Mouse (Mus musculus): ENCODE results near the gene Sytl3. TPM values are rescaled to one million over a fixed set of nuclear protein-coding genes. Genes with fewer than 3 reads are reported as not detected.

The Sytl3 gene
- total and polyA plus RNA-seq, 2 experiments: 0.18 TPM; not detected in 1

- Histone ChIP-seq H3K4me1 (ENCODE audit: control insufficient read depth, insufficient read depth, low read length) (peaks cover 2% of the 10 kb centered on the region), H3K36me3 (ENCODE audit: control insufficient read depth, insufficient read depth, low read length) (no peaks in the 10 kb centered on the region), H3K27me3 (ENCODE audit: control insufficient read depth, insufficient read depth, low read length) (no peaks in the 10 kb centered on the region), H3K27ac (replicated peaks; ENCODE audit: insufficient read depth, low read depth, low read length) (no peak overlapping the region), H3K9ac (ENCODE audit: low read depth, low read length) (no peak overlapping the region), H3K4me3 (ENCODE audit: insufficient read depth, low read depth, low read length) (no peak overlapping the region), H3K79me2 (ENCODE audit: control insufficient read depth, insufficient read depth, low read length) (no peaks in the 10 kb centered on the region; the same call in 1 of the 2 replicates)
- 78% methylated on average over 4 of the region's 4 CpGs for WGBS
- no peak for TF ChIP-seq POLR2A (IDR thresholded peaks at IDR 0.05; ENCODE audit: extremely low read depth, insufficient read depth, low read length)
- no peak for TF ChIP-seq CTCF (IDR thresholded peaks at IDR 0.05; ENCODE audit: low read depth, low read length)
- no peak for DNase-seq (ENCODE audit: extremely low read depth, low read depth, low spot score)
Measured at GRCm38 (mm10) chr17:6766823-6767222, 107.9 kb downstream of the Sytl3 start.

GRCm38 (mm10) chr17:6767771-6768170 is 108.9 kb downstream of the Sytl3 start:
- 51% methylated on average over 5 of the region's 5 CpGs for WGBS
- H3K4me1 ChIP-seq (ENCODE audit: control insufficient read depth, insufficient read depth, low read length): peaks cover 2% of the 10 kb centered on the region
- H3K27me3 ChIP-seq (ENCODE audit: control insufficient read depth, insufficient read depth, low read length): no peaks in the 10 kb centered on the region
- H3K79me2 ChIP-seq (ENCODE audit: control insufficient read depth, insufficient read depth, low read length): no peaks in the 10 kb centered on the region; the same call in 1 of the 2 replicates
- H3K27ac ChIP-seq (replicated peaks; ENCODE audit: insufficient read depth, low read depth, low read length): no peak overlapping the region
- DNase-seq (ENCODE audit: extremely low read depth, low read depth, low spot score): no peak
- no peak overlapping the region for H3K4me3 ChIP-seq (ENCODE audit: insufficient read depth, low read depth, low read length)
- H3K9ac ChIP-seq (ENCODE audit: low read depth, low read length): no peak overlapping the region
- no peaks in the 10 kb centered on the region for H3K36me3 ChIP-seq (ENCODE audit: control insufficient read depth, insufficient read depth, low read length)
- TF ChIP-seq CTCF (IDR thresholded peaks at IDR 0.05; ENCODE audit: low read depth, low read length): no peak
- TF ChIP-seq POLR2A (IDR thresholded peaks at IDR 0.05; ENCODE audit: extremely low read depth, insufficient read depth, low read length): no peak

- no peak overlapping the region for H3K4me3 ChIP-seq (ENCODE audit: insufficient read depth, low read depth, low read length)
- H3K36me3 ChIP-seq (ENCODE audit: control insufficient read depth, insufficient read depth, low read length): no peaks in the 10 kb centered on the region
- H3K27me3 ChIP-seq (ENCODE audit: control insufficient read depth, insufficient read depth, low read length): no peaks in the 10 kb centered on the region
- TF ChIP-seq POLR2A (IDR thresholded peaks at IDR 0.05; ENCODE audit: extremely low read depth, insufficient read depth, low read length) (no peak), CTCF (IDR thresholded peaks at IDR 0.05; ENCODE audit: low read depth, low read length) (no peak)
- peaks cover 2% of the 10 kb centered on the region for H3K4me1 ChIP-seq (ENCODE audit: control insufficient read depth, insufficient read depth, low read length)
- H3K27ac ChIP-seq (replicated peaks; ENCODE audit: insufficient read depth, low read depth, low read length): no peak overlapping the region
- no peak overlapping the region for H3K9ac ChIP-seq (ENCODE audit: low read depth, low read length)
- no peaks in the 10 kb centered on the region; the same call in 1 of the 2 replicates for H3K79me2 ChIP-seq (ENCODE audit: control insufficient read depth, insufficient read depth, low read length)
- peak; percentile 43 for DNase-seq (ENCODE audit: extremely low read depth, low read depth, low spot score)
- WGBS: 62% methylated on average over 5 of the region's 5 CpGs
Measured at GRCm38 (mm10) chr17:6768301-6768788, 109.5 kb downstream of the Sytl3 start.

GRCm38 (mm10) chr17:6769602-6770001 is 110.7 kb downstream of the Sytl3 start:
- Histone ChIP-seq H3K4me1 (ENCODE audit: control insufficient read depth, insufficient read depth, low read length) (peaks cover 2% of the 10 kb centered on the region), H3K27ac (replicated peaks; ENCODE audit: insufficient read depth, low read depth, low read length) (no peak overlapping the region)

GRCm38 (mm10) chr17:6771661-6772489 is 113.0 kb downstream of the Sytl3 start:
- Histone ChIP-seq H3K36me3 (ENCODE audit: control insufficient read depth, insufficient read depth, low read length) (no peaks in the 10 kb centered on the region), H3K27ac (replicated peaks; ENCODE audit: insufficient read depth, low read depth, low read length) (no peak overlapping the region), H3K9ac (ENCODE audit: low read depth, low read length) (no peak overlapping the region), H3K4me1 (ENCODE audit: control insufficient read depth, insufficient read depth, low read length) (peaks cover 2% of the 10 kb centered on the region), H3K27me3 (ENCODE audit: control insufficient read depth, insufficient read depth, low read length) (no peaks in the 10 kb centered on the region), H3K79me2 (ENCODE audit: control insufficient read depth, insufficient read depth, low read length) (no peaks in the 10 kb centered on the region; the same call in 1 of the 2 replicates), H3K4me3 (ENCODE audit: insufficient read depth, low read depth, low read length) (no peak overlapping the region)
- WGBS: 90% methylated on average over 16 of the region's 16 CpGs
- no peak for TF ChIP-seq POLR2A (IDR thresholded peaks at IDR 0.05; ENCODE audit: extremely low read depth, insufficient read depth, low read length)
- TF ChIP-seq CTCF (IDR thresholded peaks at IDR 0.05; ENCODE audit: low read depth, low read length): no peak
- DNase-seq (ENCODE audit: extremely low read depth, low read depth, low spot score): no peak

More at GRCm38 (mm10) chr17:6769602-6770001, 110.7 kb downstream of the Sytl3 start:
- no peak overlapping the region for H3K4me3 ChIP-seq (ENCODE audit: insufficient read depth, low read depth, low read length)
- DNase-seq (ENCODE audit: extremely low read depth, low read depth, low spot score): no peak
- no peaks in the 10 kb centered on the region for H3K36me3 ChIP-seq (ENCODE audit: control insufficient read depth, insufficient read depth, low read length)
- 70% methylated on average over 4 of the region's 4 CpGs for WGBS
- H3K79me2 ChIP-seq (ENCODE audit: control insufficient read depth, insufficient read depth, low read length): no peaks in the 10 kb centered on the region; the same call in 1 of the 2 replicates
- no peaks in the 10 kb centered on the region for H3K27me3 ChIP-seq (ENCODE audit: control insufficient read depth, insufficient read depth, low read length)
- no peak overlapping the region for H3K9ac ChIP-seq (ENCODE audit: low read depth, low read length)
- TF ChIP-seq POLR2A (IDR thresholded peaks at IDR 0.05; ENCODE audit: extremely low read depth, insufficient read depth, low read length) (no peak), CTCF (IDR thresholded peaks at IDR 0.05; ENCODE audit: low read depth, low read length) (no peak)

- H3K27ac ChIP-seq (replicated peaks; ENCODE audit: insufficient read depth, low read depth, low read length): no peak overlapping the region
- TF ChIP-seq CTCF (IDR thresholded peaks at IDR 0.05; ENCODE audit: low read depth, low read length): no peak
- no peak for TF ChIP-seq POLR2A (IDR thresholded peaks at IDR 0.05; ENCODE audit: extremely low read depth, insufficient read depth, low read length)
- no peaks in the 10 kb centered on the region for H3K36me3 ChIP-seq (ENCODE audit: control insufficient read depth, insufficient read depth, low read length)
- no peaks in the 10 kb centered on the region; the same call in 1 of the 2 replicates for H3K79me2 ChIP-seq (ENCODE audit: control insufficient read depth, insufficient read depth, low read length)
- peaks cover 2% of the 10 kb centered on the region for H3K4me1 ChIP-seq (ENCODE audit: control insufficient read depth, insufficient read depth, low read length)
- DNase-seq (ENCODE audit: extremely low read depth, low read depth, low spot score): no peak
- no peak overlapping the region for H3K9ac ChIP-seq (ENCODE audit: low read depth, low read length)
- H3K4me3 ChIP-seq (ENCODE audit: insufficient read depth, low read depth, low read length): no peak overlapping the region
- WGBS: 88% methylated on average over 5 of the region's 5 CpGs
- H3K27me3 ChIP-seq (ENCODE audit: control insufficient read depth, insufficient read depth, low read length): no peaks in the 10 kb centered on the region
Measured at GRCm38 (mm10) chr17:6772490-6772773, 113.5 kb downstream of the Sytl3 start.

All from liver, adult 2 months (tissue).